Mouse (Mus musculus) midbrain, embryonic 16.5 days (tissue): ENCODE results near the gene Zscan22. TPM values are rescaled to one million over a fixed set of nuclear protein-coding genes. Genes with fewer than 3 reads are reported as not detected.
A peak's percentile ranks its signal among the peaks of the same experiment; 100 is the strongest.

Source experiments
- ATAC-seq: fragments of 200-750 bp; cut with Nextera tagmentation; 2 replicates; pipeline ENCODE4 v1.8.0; 2017; ENCODE audit warnings: moderate TSS enrichment
- H3K27ac ChIP-seq: fragments of 300-500 bp; sonication (generic); 2 replicates; pipeline ENCODE4 v1.5.1; 2014; ENCODE audit warnings: mild to moderate bottlenecking, low read length, mixed read lengths
- H3K27me3 ChIP-seq: fragments of 300-500 bp; sonication (generic); 2 replicates; pipeline ENCODE4 v1.6.1; 2014; ENCODE audit warnings: low read depth, low read length, mixed read lengths; ENCODE audit not compliant: control insufficient read depth, insufficient read depth
- H3K36me3 ChIP-seq: fragments of 300-500 bp; sonication (generic); 2 replicates; pipeline ENCODE4 v1.6.1; 2014; ENCODE audit warnings: mild to moderate bottlenecking, low read length, moderate library complexity, mixed read lengths; ENCODE audit not compliant: control insufficient read depth, insufficient read depth
- H3K4me1 ChIP-seq: fragments of 300-500 bp; sonication (generic); 2 replicates; pipeline ENCODE4 v1.6.1; 2014; ENCODE audit warnings: mild to moderate bottlenecking, low read length, mixed read lengths; ENCODE audit not compliant: control insufficient read depth, insufficient read depth
- H3K4me2 ChIP-seq: fragments of 300-500 bp; sonication (generic); 2 replicates; pipeline ENCODE4 v1.6.1; 2014; ENCODE audit warnings: mild to moderate bottlenecking, low read length, mixed read lengths
- H3K4me3 ChIP-seq: fragments of 300-500 bp; sonication (generic); 2 replicates; pipeline ENCODE4 v1.5.1; 2014; ENCODE audit warnings: low read depth, mild to moderate bottlenecking, low read length, moderate library complexity, mixed read lengths
- H3K9ac ChIP-seq: fragments of 300-500 bp; sonication (generic); 2 replicates; pipeline ENCODE4 v1.6.1; 2014; ENCODE audit warnings: low read depth, low read length, mixed read lengths
- H3K9me3 ChIP-seq: fragments of 300-500 bp; sonication (generic); replicated peaks from 2 replicates; pipeline ENCODE4 v1.6.1; 2014; ENCODE audit warnings: mild to moderate bottlenecking, low read length, mixed read lengths; ENCODE audit not compliant: control insufficient read depth, poor library complexity, severe bottlenecking
- WGBS: fragments of 180-500 bp; shearing (Covaris S2); extraction: QIAGEN DNeasy Blood & Tissue Kit; methylation state at CpG from one replicate; pipeline ENCODE4 v1.1.7; 2014; 5-methylcytosine and 5-hydroxymethylcytosine counted together
- polyA plus RNA-seq: library from polyadenylated mRNA; unstranded; fragments of >200 nt; fragmentation: Nextera tagmentation; extraction: Ambion mirVana; gene quantifications from 2 replicates; pipeline ENCODE4 v1.2.1, GENCODE M21; 2015

Gene Zscan22
- polyA plus RNA-seq, 1 experiment from 2014 or later = 11.1 TPM

- Histone ChIP-seq H3K4me3 (no peak overlapping the region), H3K9ac (no peak overlapping the region), H3K27ac (no peak overlapping the region), H3K36me3 (no peaks in the 10 kb centered on the region), H3K4me2 (no peak overlapping the region), H3K4me1 (no peaks in the 10 kb centered on the region), H3K27me3 (no peaks in the 10 kb centered on the region), H3K9me3 (no peaks in the 10 kb centered on the region)
- ATAC-seq = no peak
- WGBS = 89% methylated on average over 4 of the region's 4 CpGs
Observed at GRCm38 (mm10) chr7:12940599-12940998, 43.0 kb downstream of the Zscan22 start.

- H3K36me3 ChIP-seq = no peaks in the 10 kb centered on the region
- H3K4me2 ChIP-seq = no peak overlapping the region
- H3K9ac ChIP-seq = no peak overlapping the region
- no peaks in the 10 kb centered on the region for H3K27me3 ChIP-seq
- no peaks in the 10 kb centered on the region for H3K9me3 ChIP-seq
- no peak overlapping the region for H3K27ac ChIP-seq
- H3K4me1 ChIP-seq = peaks cover under 1% of the 10 kb centered on the region; the same call in 1 of the 2 replicates
- H3K4me3 ChIP-seq = no peak overlapping the region
- ATAC-seq = no peak
Observed at GRCm38 (mm10) chr7:12943488-12943887, 45.9 kb downstream of the Zscan22 start.

GRCm38 (mm10) chr7:12949032-12949871 lies 51.6 kb downstream of the Zscan22 start:
- ATAC-seq = peak; percentile 98
- Histone ChIP-seq H3K9me3 (no peaks in the 10 kb centered on the region), H3K36me3 (no peaks in the 10 kb centered on the region), H3K4me2 (peak overlapping the region; percentile 95), H3K4me3 (peak overlapping the region; percentile 50), H3K27ac (peak overlapping the region; percentile 86), H3K4me1 (peaks cover 10% of the 10 kb centered on the region), H3K9ac (peak overlapping the region; percentile 72), H3K27me3 (no peaks in the 10 kb centered on the region)
- 11% methylated on average over 35 of the region's 35 CpGs for WGBS

GRCm38 (mm10) chr7:12949872-12950229 lies 52.2 kb downstream of the Zscan22 start:
- Histone ChIP-seq H3K4me2 (peak overlapping the region; percentile 95), H3K4me1 (peaks cover 10% of the 10 kb centered on the region), H3K4me3 (peak overlapping the region; percentile 50), H3K27me3 (no peaks in the 10 kb centered on the region), H3K27ac (peak overlapping the region; percentile 86), H3K9me3 (no peaks in the 10 kb centered on the region), H3K9ac (peak overlapping the region; percentile 72), H3K36me3 (no peaks in the 10 kb centered on the region)
- ATAC-seq = peak; percentile 30; the same call in 1 of the 2 replicates
- 9% methylated on average over 16 of the region's 16 CpGs for WGBS

GRCm38 (mm10) chr7:12954896-12955295 lies 57.3 kb downstream of the Zscan22 start:
- Histone ChIP-seq H3K9ac (no peak overlapping the region), H3K4me2 (no peak overlapping the region), H3K9me3 (no peaks in the 10 kb centered on the region), H3K4me3 (no peak overlapping the region), H3K27me3 (no peaks in the 10 kb centered on the region), H3K27ac (no peak overlapping the region), H3K36me3 (no peaks in the 10 kb centered on the region), H3K4me1 (peaks cover 5% of the 10 kb centered on the region)
- WGBS = 56% methylated on average over 3 of the region's 3 CpGs
- no peak for ATAC-seq

GRCm38 (mm10) chr7:12957511-12957910 lies 59.9 kb downstream of the Zscan22 start:
- Histone ChIP-seq H3K27ac (no peak overlapping the region), H3K9ac (no peak overlapping the region), H3K4me3 (no peak overlapping the region), H3K4me1 (peaks cover 3% of the 10 kb centered on the region), H3K36me3 (no peaks in the 10 kb centered on the region), H3K27me3 (no peaks in the 10 kb centered on the region), H3K4me2 (no peak overlapping the region), H3K9me3 (no peaks in the 10 kb centered on the region)
- no peak for ATAC-seq
- 81% methylated on average over 5 of the region's 5 CpGs for WGBS

Other genes starting within 250 kb of the Zscan22 start
- not detected in 2 replicates for gene Vmn2r55, start 212.8 kb upstream of the Zscan22 start, polyA plus RNA-seq
- gene Vmn2r56, start 162.8 kb upstream of the Zscan22 start, polyA plus RNA-seq = not detected in 2 replicates
- 39.1 and 44.4 TPM in 2 replicates for gene Zscan18, start 94.2 kb upstream of the Zscan22 start, polyA plus RNA-seq
- gene Zfp329, start 79.0 kb upstream of the Zscan22 start, polyA plus RNA-seq = 32.6 and 33.9 TPM in 2 replicates
- 30.1 and 30.6 TPM in 2 replicates for gene Zfp110, start 63.1 kb upstream of the Zscan22 start, polyA plus RNA-seq
- gene Zfp128, start 16.6 kb upstream of the Zscan22 start, polyA plus RNA-seq = 8.2 and 8.7 TPM in 2 replicates
- 512 and 515 TPM in 2 replicates for gene Rps5, start 24.5 kb downstream of the Zscan22 start, polyA plus RNA-seq
- 0.98 and 1.2 TPM in 2 replicates for gene Rnf225, start 29.6 kb downstream of the Zscan22 start, polyA plus RNA-seq
- 14.5 and 14.9 TPM in 2 replicates for gene Zfp324, start 68.0 kb downstream of the Zscan22 start, polyA plus RNA-seq
- 13.1 and 13.8 TPM in 2 replicates for gene Zfp446, start 80.0 kb downstream of the Zscan22 start, polyA plus RNA-seq
- 0.24 and 0.43 TPM in 2 replicates for gene Slc27a5, start 100.4 kb downstream of the Zscan22 start, polyA plus RNA-seq
- 184 and 195 TPM in 2 replicates for gene Trim28, start 101.3 kb downstream of the Zscan22 start, polyA plus RNA-seq
- 44.0 and 44.8 TPM in 2 replicates for gene Zbtb45, start 112.2 kb downstream of the Zscan22 start, polyA plus RNA-seq
- gene Chmp2a, start 137.0 kb downstream of the Zscan22 start, polyA plus RNA-seq = 179 and 188 TPM in 2 replicates
- gene Ube2m, start 140.5 kb downstream of the Zscan22 start, polyA plus RNA-seq = 74.0 and 83.9 TPM in 2 replicates
- gene Mzf1, start 156.9 kb downstream of the Zscan22 start, polyA plus RNA-seq = 11.5 and 11.6 TPM in 2 replicates
- 0.12 and 0.35 TPM in 2 replicates for gene Vmn1r85, start 197.4 kb downstream of the Zscan22 start, polyA plus RNA-seq
- not detected in 2 replicates for gene Vmn1r86, start 222.1 kb downstream of the Zscan22 start, polyA plus RNA-seq
- not detected in 2 replicates for gene Vmn1r87, start 242.3 kb downstream of the Zscan22 start, polyA plus RNA-seq